Mouse (Mus musculus) lung, adult 2 months (tissue): ENCODE data around the gene Polr2b.

Experiments
- CTCF ChIP-seq: fragments of 200-500 bp; IDR thresholded peaks from 2 replicates; pipeline ENCODE4 v1.5.1; 2011; ENCODE audit warnings: mild to moderate bottlenecking, low read length, control low read depth; ENCODE audit not compliant: insufficient read depth
- POLR2A ChIP-seq: fragments of 200-500 bp; IDR thresholded peaks from 2 replicates; pipeline ENCODE4 v1.6.1; 2011; ENCODE audit warnings: low read depth, mild to moderate bottlenecking, control low read depth, low read length, borderline replicate concordance; ENCODE audit errors: extremely low read depth

DNA sequence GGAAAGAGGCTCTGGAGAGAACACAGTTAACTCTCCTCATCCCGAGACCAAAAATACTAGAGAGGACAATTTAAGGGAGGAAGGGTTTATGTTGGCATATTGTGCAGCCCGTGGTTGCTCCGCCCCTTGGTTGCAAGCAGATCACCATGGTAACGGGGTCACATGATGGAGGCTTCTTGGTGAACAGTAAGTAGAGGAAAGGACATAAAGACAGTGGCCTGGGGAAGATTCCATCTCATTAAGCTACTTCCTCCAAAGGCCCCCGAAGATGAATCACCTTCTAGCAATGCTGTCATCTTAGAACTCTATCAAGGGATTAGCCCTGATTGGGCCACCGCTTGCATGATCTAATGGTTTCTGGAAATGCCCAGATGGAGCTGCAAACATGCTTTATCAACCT lies 62.8 kb downstream of the Polr2b start:
- no peak for TF ChIP-seq CTCF
- TF ChIP-seq POLR2A: no peak
